Mouse (Mus musculus): ENCODE measurements around the gene Terb1. TPM values are rescaled to one million over a fixed set of nuclear protein-coding genes. Genes with fewer than 3 reads are reported as not detected.

The Terb1 gene
- not detected for polyA plus RNA-seq (2014; fragmentation: Illumina TruSeq; extraction: RNeasy Lipid Tissue Mini Kit (QIAGEN cat#74804); ENCODE audit: low read depth, low replicate concordance)

GRCm38 (mm10) chr8:104509061-104510006, at the start of gene Terb1:
TSS of gene Terb1 (minus strand) at chr8:104509910.

GRCm38 (mm10) chr8:104533971-104534778, 24.5 kb upstream of the Terb1 start, which contains the start of the genes Nae1 and Car7:
TSS of gene Nae1 (minus strand) at chr8:104534637.
TSS of gene Car7 (plus strand) at chr8:104534689.

GRCm38 (mm10) chr8:104442299-104443124, 67.2 kb downstream of the Terb1 start, which contains the start of gene Dync1li2:
TSS of gene Dync1li2 (minus strand) at chr8:104443047.

Other genes with a start within 250 kb of the Terb1 start
- 0.37 TPM for gene Cmtm2a, start 216.7 kb downstream of the Terb1 start, polyA plus RNA-seq (2014; fragmentation: Illumina TruSeq; extraction: RNeasy Lipid Tissue Mini Kit (QIAGEN cat#74804); ENCODE audit: low read depth, low replicate concordance)
- gene Gm45711, start 199.8 kb downstream of the Terb1 start, polyA plus RNA-seq (2014; fragmentation: Illumina TruSeq; extraction: RNeasy Lipid Tissue Mini Kit (QIAGEN cat#74804); ENCODE audit: low read depth, low replicate concordance), result not detected
- not detected for gene Cmtm1, start 199.8 kb downstream of the Terb1 start, polyA plus RNA-seq (2014; fragmentation: Illumina TruSeq; extraction: RNeasy Lipid Tissue Mini Kit (QIAGEN cat#74804); ENCODE audit: low read depth, low replicate concordance)
- not detected for gene Gm11020, start 188.3 kb downstream of the Terb1 start, polyA plus RNA-seq (2014; fragmentation: Illumina TruSeq; extraction: RNeasy Lipid Tissue Mini Kit (QIAGEN cat#74804); ENCODE audit: low read depth, low replicate concordance)
- not detected for gene Cmtm2b, start 187.7 kb downstream of the Terb1 start, polyA plus RNA-seq (2014; fragmentation: Illumina TruSeq; extraction: RNeasy Lipid Tissue Mini Kit (QIAGEN cat#74804); ENCODE audit: low read depth, low replicate concordance)
- 5.1 TPM for gene Cmtm3, start 170.5 kb downstream of the Terb1 start, polyA plus RNA-seq (2014; fragmentation: Illumina TruSeq; extraction: RNeasy Lipid Tissue Mini Kit (QIAGEN cat#74804); ENCODE audit: low read depth, low replicate concordance)
- 16.3 TPM for gene Cmtm4, start 114.1 kb downstream of the Terb1 start, polyA plus RNA-seq (2014; fragmentation: Illumina TruSeq; extraction: RNeasy Lipid Tissue Mini Kit (QIAGEN cat#74804); ENCODE audit: low read depth, low replicate concordance)
- gene Dync1li2, start 66.9 kb downstream of the Terb1 start, polyA plus RNA-seq (2014; fragmentation: Illumina TruSeq; extraction: RNeasy Lipid Tissue Mini Kit (QIAGEN cat#74804); ENCODE audit: low read depth, low replicate concordance), result 17.5 TPM
- gene Nae1, start 24.7 kb upstream of the Terb1 start, polyA plus RNA-seq (2014; fragmentation: Illumina TruSeq; extraction: RNeasy Lipid Tissue Mini Kit (QIAGEN cat#74804); ENCODE audit: low read depth, low replicate concordance), result 122 TPM
- gene Car7, start 24.8 kb upstream of the Terb1 start, polyA plus RNA-seq (2014; fragmentation: Illumina TruSeq; extraction: RNeasy Lipid Tissue Mini Kit (QIAGEN cat#74804); ENCODE audit: low read depth, low replicate concordance), result 0.69 TPM
- gene Pdp2, start 81.5 kb upstream of the Terb1 start, polyA plus RNA-seq (2014; fragmentation: Illumina TruSeq; extraction: RNeasy Lipid Tissue Mini Kit (QIAGEN cat#74804); ENCODE audit: low read depth, low replicate concordance), result 22.7 TPM
- gene Cdh16, start 114.5 kb upstream of the Terb1 start, polyA plus RNA-seq (2014; fragmentation: Illumina TruSeq; extraction: RNeasy Lipid Tissue Mini Kit (QIAGEN cat#74804); ENCODE audit: low read depth, low replicate concordance), result not detected
- not detected for gene Rrad, start 121.4 kb upstream of the Terb1 start, polyA plus RNA-seq (2014; fragmentation: Illumina TruSeq; extraction: RNeasy Lipid Tissue Mini Kit (QIAGEN cat#74804); ENCODE audit: low read depth, low replicate concordance)
- gene Ciao2b, start 132.1 kb upstream of the Terb1 start, polyA plus RNA-seq (2014; fragmentation: Illumina TruSeq; extraction: RNeasy Lipid Tissue Mini Kit (QIAGEN cat#74804); ENCODE audit: low read depth, low replicate concordance), result 1.8 TPM
- gene Ces2a, start 224.1 kb upstream of the Terb1 start, polyA plus RNA-seq (2014; fragmentation: Illumina TruSeq; extraction: RNeasy Lipid Tissue Mini Kit (QIAGEN cat#74804); ENCODE audit: low read depth, low replicate concordance), result 141 TPM